Mouse (Mus musculus): ENCODE measurements at regions not wholly inside any gene's neighbourhood (a gene's known extent, or its start where the extent isn't known, plus 50 kb on each side); places are given as distances from the start of the nearest gene placed in this dataset.

DNA sequence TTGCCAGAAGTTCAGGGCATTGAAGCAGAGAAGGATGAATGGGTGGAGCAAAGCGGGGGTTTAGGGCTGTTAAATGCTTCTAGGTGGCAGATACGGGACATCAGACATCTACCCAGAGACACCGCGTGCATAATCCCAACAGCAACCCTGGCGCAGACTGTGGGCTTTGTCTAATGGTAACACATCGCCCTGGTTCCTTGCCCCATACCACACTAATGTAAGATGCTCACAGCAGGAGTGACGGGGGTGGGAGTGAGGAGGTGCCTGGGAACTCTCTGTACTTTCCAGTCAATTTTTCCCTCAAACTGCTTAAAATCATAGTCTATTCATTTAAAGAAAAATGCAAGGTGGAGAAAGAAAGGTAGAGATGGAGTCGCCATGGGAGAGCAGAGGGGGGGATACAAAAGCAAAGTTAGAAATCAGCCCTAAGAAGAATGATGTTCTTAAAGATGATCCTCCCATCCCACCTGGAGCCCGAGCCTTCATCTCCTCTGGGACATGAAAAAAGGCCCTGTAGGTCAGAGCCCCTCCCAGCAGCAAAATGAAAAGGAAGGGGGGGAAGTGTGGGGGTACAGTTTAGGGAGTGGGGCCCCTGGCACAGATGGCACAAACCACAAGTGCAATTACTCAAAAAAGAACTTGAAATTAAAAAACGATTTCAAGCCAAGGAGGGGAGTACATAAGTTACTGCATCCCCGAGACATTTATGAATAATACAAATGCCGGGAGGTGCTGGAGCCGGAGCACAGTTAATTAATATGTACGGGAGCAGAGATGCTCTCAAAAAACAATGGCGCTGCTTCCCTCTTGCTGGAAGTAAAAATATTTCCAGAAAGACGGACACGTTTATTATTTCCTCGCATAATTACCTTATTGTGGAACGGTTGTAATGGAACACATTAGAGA, 167.0 kb upstream of the Sdk2 start:
- H3K4me1 ChIP-seq (ENCODE audit: control insufficient read depth, insufficient read depth, insufficient read length, low read length): no peaks in the 10 kb centered on the region
- no peak overlapping the region for H3K4me3 ChIP-seq (ENCODE audit: insufficient read depth, low read depth, low read length)
- H3K27ac ChIP-seq (replicated peaks; ENCODE audit: low read depth, low read length): no peak overlapping the region

GRCm38 (mm10) chr11:114231841-114232240, 165.0 kb upstream of the Sdk2 start:
- H3K4me1 ChIP-seq (ENCODE audit: control insufficient read depth, insufficient read depth, insufficient read length, low read length): no peaks in the 10 kb centered on the region
- no peak overlapping the region for H3K27ac ChIP-seq (replicated peaks; ENCODE audit: low read depth, low read length)
- H3K4me3 ChIP-seq (ENCODE audit: insufficient read depth, low read depth, low read length): no peak overlapping the region

GRCm38 (mm10) chr11:114229763-114230162, 162.9 kb upstream of the Sdk2 start:
- H3K4me3 ChIP-seq (ENCODE audit: insufficient read depth, low read depth, low read length): no peak overlapping the region
- no peak overlapping the region for H3K27ac ChIP-seq (replicated peaks; ENCODE audit: low read depth, low read length)
- no peaks in the 10 kb centered on the region for H3K4me1 ChIP-seq (ENCODE audit: control insufficient read depth, insufficient read depth, insufficient read length, low read length)

DNA sequence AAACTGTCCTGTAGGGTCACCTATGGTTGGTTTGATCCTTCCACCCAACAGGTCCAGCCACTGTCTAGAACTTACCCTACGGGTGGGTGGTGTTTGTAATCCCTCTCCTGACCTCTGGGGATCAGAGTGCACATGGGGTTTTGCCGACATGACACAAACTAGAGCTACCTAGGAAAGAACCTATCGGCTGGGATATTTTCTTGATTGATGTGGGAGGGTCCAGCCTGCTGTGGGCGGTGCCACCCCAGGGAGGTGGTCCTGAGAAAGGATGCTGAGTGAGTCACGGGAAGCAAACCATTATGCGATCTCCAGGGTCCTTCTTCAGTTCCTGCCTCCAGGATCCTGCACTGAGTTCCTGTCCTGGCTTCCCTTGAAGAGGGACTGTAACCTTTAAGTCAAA, 162.3 kb upstream of the Sdk2 start:
- H3K4me3 ChIP-seq (ENCODE audit: insufficient read depth, low read depth, low read length): no peak overlapping the region
- H3K4me1 ChIP-seq (ENCODE audit: control insufficient read depth, insufficient read depth, insufficient read length, low read length): no peaks in the 10 kb centered on the region
- no peak overlapping the region for H3K27ac ChIP-seq (replicated peaks; ENCODE audit: low read depth, low read length)

GRCm38 (mm10) chr11:114226553-114226952, 159.7 kb upstream of the Sdk2 start:
- Histone ChIP-seq H3K4me1 (ENCODE audit: control insufficient read depth, insufficient read depth, insufficient read length, low read length) (no peaks in the 10 kb centered on the region), H3K27ac (replicated peaks; ENCODE audit: low read depth, low read length) (no peak overlapping the region), H3K4me3 (ENCODE audit: insufficient read depth, low read depth, low read length) (no peak overlapping the region)

GRCm38 (mm10) chr11:114224706-114225105, 157.9 kb upstream of the Sdk2 start:
- Histone ChIP-seq H3K27ac (replicated peaks; ENCODE audit: low read depth, low read length) (no peak overlapping the region), H3K4me1 (ENCODE audit: control insufficient read depth, insufficient read depth, insufficient read length, low read length) (no peaks in the 10 kb centered on the region), H3K4me3 (ENCODE audit: insufficient read depth, low read depth, low read length) (no peak overlapping the region)

DNA sequence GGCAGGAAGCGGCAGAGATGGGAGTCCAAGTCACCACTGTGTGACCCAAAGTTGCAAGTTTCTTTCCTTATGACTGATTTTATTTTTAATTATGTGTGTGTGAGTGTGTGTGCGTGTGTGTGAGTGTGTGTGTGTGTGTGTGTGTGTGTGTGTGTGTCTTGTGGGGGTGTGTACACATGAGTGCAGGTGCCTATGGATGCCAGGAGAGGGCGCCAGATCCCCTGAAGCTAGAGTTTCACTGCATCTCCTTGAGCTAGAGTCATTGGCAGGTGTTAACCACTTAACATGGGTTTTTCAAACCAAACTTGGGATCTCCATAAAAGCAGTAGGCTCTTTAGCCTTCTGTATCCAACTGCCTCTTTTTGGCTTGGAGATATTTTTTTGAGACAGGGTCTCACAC, 156.2 kb upstream of the Sdk2 start:
- Histone ChIP-seq H3K4me3 (ENCODE audit: insufficient read depth, low read depth, low read length) (no peak overlapping the region), H3K27ac (replicated peaks; ENCODE audit: low read depth, low read length) (no peak overlapping the region), H3K4me1 (ENCODE audit: control insufficient read depth, insufficient read depth, insufficient read length, low read length) (no peaks in the 10 kb centered on the region)

DNA sequence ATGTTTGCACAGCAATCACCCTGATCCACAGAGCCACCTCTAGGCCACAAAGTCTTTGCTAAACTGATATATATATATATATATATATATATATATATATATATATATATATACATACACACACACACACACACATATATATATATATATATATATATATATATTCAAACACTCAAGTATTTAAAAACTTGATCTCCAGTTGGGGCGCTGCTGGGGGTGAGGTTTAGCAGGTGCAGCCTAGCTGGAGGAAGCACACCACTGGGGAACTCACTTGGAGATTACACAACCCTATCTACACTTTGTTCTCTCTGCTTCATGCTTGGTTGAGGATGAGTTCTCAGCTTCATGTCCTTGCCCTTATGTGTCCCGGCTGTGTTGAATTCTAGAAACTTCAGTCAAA, 153.6 kb upstream of the Sdk2 start:
- H3K27ac ChIP-seq (replicated peaks; ENCODE audit: low read depth, low read length): no peak overlapping the region
- no peak overlapping the region for H3K4me3 ChIP-seq (ENCODE audit: insufficient read depth, low read depth, low read length)
- H3K4me1 ChIP-seq (ENCODE audit: control insufficient read depth, insufficient read depth, insufficient read length, low read length): no peaks in the 10 kb centered on the region; the same call in 1 of the 2 replicates

- Histone ChIP-seq H3K27ac (replicated peaks; ENCODE audit: low read depth, low read length) (no peak overlapping the region), H3K4me1 (ENCODE audit: control insufficient read depth, insufficient read depth, insufficient read length, low read length) (no peaks in the 10 kb centered on the region; the same call in 1 of the 2 replicates), H3K4me3 (ENCODE audit: insufficient read depth, low read depth, low read length) (no peak overlapping the region)
These were observed 152.1 kb upstream of the Sdk2 start for GRCm38 (mm10) chr11:114218732-114219506.

DNA sequence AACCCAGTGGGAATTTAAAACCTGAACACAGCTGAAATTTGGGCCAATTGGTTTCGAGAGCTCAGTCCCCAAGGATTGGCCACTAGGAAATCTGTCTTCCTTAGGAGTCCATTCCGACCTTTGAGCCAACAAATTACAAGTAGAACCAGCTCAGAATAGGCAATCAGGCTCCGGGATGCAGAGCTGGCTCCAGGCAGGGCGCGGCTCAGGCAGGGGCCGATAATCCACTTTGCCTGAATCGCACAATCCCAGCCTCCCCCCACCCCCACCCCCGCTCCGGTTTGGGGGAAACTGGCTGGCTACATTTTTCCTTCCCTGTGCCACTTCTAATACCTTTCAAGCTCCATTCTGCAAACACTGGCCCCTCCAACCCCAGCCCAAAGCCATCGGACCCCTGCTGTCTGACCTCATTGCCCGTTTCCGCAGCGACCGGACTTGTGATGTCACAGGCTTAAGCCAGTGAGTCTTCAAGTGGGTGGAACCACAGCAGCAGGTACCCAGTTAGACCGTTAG, 150.5 kb upstream of the Sdk2 start:
- Histone ChIP-seq H3K27ac (replicated peaks; ENCODE audit: low read depth, low read length) (no peak overlapping the region), H3K4me3 (ENCODE audit: insufficient read depth, low read depth, low read length) (no peak overlapping the region), H3K4me1 (ENCODE audit: control insufficient read depth, insufficient read depth, insufficient read length, low read length) (no peaks in the 10 kb centered on the region; the same call in 1 of the 2 replicates)

- no peak overlapping the region for H3K4me3 ChIP-seq (ENCODE audit: insufficient read depth, low read depth, low read length)
- H3K27ac ChIP-seq (replicated peaks; ENCODE audit: low read depth, low read length): no peak overlapping the region
- no peaks in the 10 kb centered on the region; the same call in 1 of the 2 replicates for H3K4me1 ChIP-seq (ENCODE audit: control insufficient read depth, insufficient read depth, insufficient read length, low read length)
These were observed 149.6 kb upstream of the Sdk2 start for GRCm38 (mm10) chr11:114216493-114216892.

DNA sequence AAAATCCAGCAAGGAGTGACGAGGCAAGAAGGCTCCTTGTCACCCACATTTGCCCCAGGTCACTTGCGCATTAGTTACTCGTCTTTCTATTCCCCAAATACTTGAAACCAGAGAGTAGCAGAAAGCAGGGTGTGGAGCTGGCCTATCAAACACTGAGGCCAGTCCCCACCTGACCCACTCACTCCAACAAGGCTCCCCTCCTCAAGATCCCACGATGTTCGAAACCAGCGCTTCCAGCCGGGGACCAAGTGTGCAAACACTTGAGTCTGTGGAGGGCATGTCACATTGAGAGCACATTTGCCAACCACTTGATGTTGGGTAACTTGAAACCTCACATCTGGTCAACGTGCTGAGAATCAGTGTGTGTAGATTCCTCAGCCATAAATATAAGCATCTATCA, 148.4 kb upstream of the Sdk2 start:
- Histone ChIP-seq H3K4me3 (ENCODE audit: insufficient read depth, low read depth, low read length) (no peak overlapping the region), H3K27ac (replicated peaks; ENCODE audit: low read depth, low read length) (no peak overlapping the region), H3K4me1 (ENCODE audit: control insufficient read depth, insufficient read depth, insufficient read length, low read length) (no peaks in the 10 kb centered on the region; the same call in 1 of the 2 replicates)

GRCm38 (mm10) chr11:114212136-114212535, 145.3 kb upstream of the Sdk2 start:
- H3K4me3 ChIP-seq (ENCODE audit: insufficient read depth, low read depth, low read length): no peak overlapping the region
- no peaks in the 10 kb centered on the region for H3K4me1 ChIP-seq (ENCODE audit: control insufficient read depth, insufficient read depth, insufficient read length, low read length)
- H3K27ac ChIP-seq (replicated peaks; ENCODE audit: low read depth, low read length): no peak overlapping the region

- no peak overlapping the region for H3K27ac ChIP-seq (replicated peaks; ENCODE audit: low read depth, low read length)
- H3K4me3 ChIP-seq (ENCODE audit: insufficient read depth, low read depth, low read length): no peak overlapping the region
- H3K4me1 ChIP-seq (ENCODE audit: control insufficient read depth, insufficient read depth, insufficient read length, low read length): no peaks in the 10 kb centered on the region
These were observed 138.3 kb upstream of the Sdk2 start for GRCm38 (mm10) chr11:114205192-114205591.

- Histone ChIP-seq H3K4me3 (ENCODE audit: insufficient read depth, low read depth, low read length) (no peak overlapping the region), H3K4me1 (ENCODE audit: control insufficient read depth, insufficient read depth, insufficient read length, low read length) (peaks cover 7% of the 10 kb centered on the region), H3K27ac (replicated peaks; ENCODE audit: low read depth, low read length) (no peak overlapping the region)
These were observed 136.6 kb upstream of the Sdk2 start for GRCm38 (mm10) chr11:114203416-114203815.

Data from brown adipose tissue, adult 24 weeks (tissue).